Mouse (Mus musculus) myocyte (in vitro differentiated cells): ENCODE measurements at regions not wholly inside any gene's neighbourhood (a gene's known extent, or its start where the extent isn't known, plus 50 kb on each side); places are given as distances from the start of the nearest gene placed in this dataset.

Source experiments
- H3K27me3 ChIP-seq: one replicate; pipeline ENCODE4 v1.6.1; 2011; ENCODE audit not compliant: control insufficient read depth, insufficient read depth, insufficient read length
- H3K36me3 ChIP-seq: one replicate; pipeline ENCODE4 v1.6.1; 2011; ENCODE audit not compliant: control insufficient read depth, insufficient read depth
- H3K4me2 ChIP-seq: one replicate; pipeline ENCODE4 v1.6.1; 2011; ENCODE audit warnings: low read depth, control low read depth
- H3K4me3 ChIP-seq: one replicate; pipeline ENCODE4 v1.5.1; 2011; ENCODE audit warnings: mild to moderate bottlenecking, control low read depth, moderate library complexity
- H3K79me2 ChIP-seq: one replicate; pipeline ENCODE4 v1.6.1; 2011; ENCODE audit not compliant: control insufficient read depth, insufficient read depth
- H3ac ChIP-seq: one replicate; pipeline ENCODE4 v1.6.1; 2011; ENCODE audit not compliant: control insufficient read depth, insufficient read length
- CEBPB ChIP-seq: IDR thresholded peaks from 2 replicates; pipeline ENCODE4 v1.6.1; 2011; ENCODE audit warnings: mild to moderate bottlenecking, moderate library complexity; ENCODE audit not compliant: poor library complexity, insufficient read depth, severe bottlenecking
- E2F4 ChIP-seq: IDR thresholded peaks from one replicate; pipeline ENCODE4 v1.6.1; 2011; ENCODE audit warnings: mild to moderate bottlenecking, control low read depth, moderate library complexity; ENCODE audit not compliant: insufficient read depth
- MAX ChIP-seq: IDR thresholded peaks from one replicate; pipeline ENCODE4 v1.6.1; 2011; ENCODE audit warnings: low read depth, mild to moderate bottlenecking, control low read depth
- MYOD1 ChIP-seq, 3 experiments: IDR thresholded peaks; one replicate each; pipeline ENCODE4 v1.6.1; 2011; ENCODE audit warnings: control low read depth in 2 of 3, low read depth in 2 of 3, mild to moderate bottlenecking in 2 of 3, moderate library complexity in 1 of 3; ENCODE audit not compliant: insufficient read length in 2 of 3, control insufficient read depth in 1 of 3
- MYOG ChIP-seq, 3 experiments: IDR thresholded peaks; one replicate each; pipeline ENCODE4 v1.6.1; 2011; ENCODE audit warnings: control low read depth in 2 of 3, low read depth in 2 of 3, mild to moderate bottlenecking in 2 of 3; ENCODE audit not compliant: insufficient read length in 2 of 3, control insufficient read depth in 1 of 3, insufficient read depth in 1 of 3
- POLR2A ChIP-seq: IDR thresholded peaks from one replicate; pipeline ENCODE4 v1.6.1; 2011; ENCODE audit warnings: low read depth, mild to moderate bottlenecking, control low read depth, moderate library complexity; ENCODE audit not compliant: insufficient read length
- POLR2AphosphoS2 ChIP-seq: IDR thresholded peaks from one replicate; pipeline ENCODE4 v1.6.1; 2011; ENCODE audit warnings: low read depth, control low read depth; ENCODE audit not compliant: insufficient read length
- REST ChIP-seq: IDR thresholded peaks from one replicate; pipeline ENCODE4 v1.6.1; 2011; ENCODE audit warnings: mild to moderate bottlenecking, control low read depth, moderate library complexity; ENCODE audit not compliant: insufficient read depth, insufficient read length
- SRF ChIP-seq: IDR thresholded peaks from one replicate; pipeline ENCODE4 v1.6.1; 2011; ENCODE audit warnings: low read depth; ENCODE audit not compliant: control insufficient read depth, insufficient read length
- TCF12 ChIP-seq: IDR thresholded peaks from one replicate; pipeline ENCODE4 v1.6.1; 2011; ENCODE audit warnings: mild to moderate bottlenecking, control low read depth; ENCODE audit not compliant: poor library complexity, insufficient read depth, severe bottlenecking
- TCF3 ChIP-seq: IDR thresholded peaks from one replicate; pipeline ENCODE4 v1.6.1; 2011; ENCODE audit warnings: low read depth, control low read depth; ENCODE audit not compliant: insufficient read length
- USF1 ChIP-seq: IDR thresholded peaks from one replicate; pipeline ENCODE4 v1.6.1; 2011; ENCODE audit warnings: low read depth, mild to moderate bottlenecking, control low read depth, moderate library complexity

DNA sequence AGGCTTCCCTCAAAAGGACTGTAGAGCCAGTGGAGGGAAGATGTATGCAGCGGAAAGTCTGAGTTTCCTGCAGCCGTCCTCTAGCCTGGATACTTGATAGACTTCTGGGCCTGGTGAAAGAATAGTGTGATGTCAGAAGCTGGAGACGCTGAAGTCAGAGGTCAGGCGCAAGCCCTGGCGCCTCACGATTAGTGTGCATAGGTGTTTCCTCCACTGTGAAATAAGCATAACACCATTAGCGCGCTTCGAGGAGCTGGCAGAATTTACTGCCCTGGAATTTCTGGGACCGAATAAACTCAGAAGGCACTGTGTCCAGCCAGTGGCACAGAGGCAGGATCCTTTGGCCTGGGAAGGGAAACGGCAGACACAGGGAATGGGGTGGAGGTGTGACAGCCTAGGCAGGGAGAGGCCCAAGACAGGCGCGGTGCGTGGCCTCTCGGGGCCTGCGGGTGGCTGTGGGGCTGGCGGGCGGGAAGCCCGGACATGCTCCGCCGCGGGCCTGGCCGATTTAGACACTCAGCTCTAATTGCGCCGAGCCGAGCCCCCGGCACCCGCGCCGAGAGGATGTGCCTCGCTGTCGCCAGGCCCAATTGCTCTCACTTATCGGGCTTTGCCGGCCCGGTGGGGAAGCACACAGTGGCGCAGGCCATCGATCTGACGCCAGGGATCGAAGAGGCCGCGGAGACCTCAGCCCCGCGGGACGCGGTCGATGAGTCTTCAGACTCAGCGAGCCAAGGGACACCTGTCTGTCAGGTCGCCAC, 152.7 kb upstream of the N4bp1 start:
- Histone ChIP-seq H3ac (no peak overlapping the region), H3K4me3 (no peak overlapping the region), H3K79me2 (no peaks in the 10 kb centered on the region), H3K27me3 (peaks cover 14% of the 10 kb centered on the region), H3K36me3 (no peaks in the 10 kb centered on the region), H3K4me2 (no peak overlapping the region)
- TF ChIP-seq E2F4 (no peak), TCF12 (no peak), TCF3 (no peak), CEBPB (no peak), MYOG (IDR thresholded peaks at IDR 0.05; ENCODE audit: control insufficient read depth in 1 of 3, insufficient read depth in 1 of 3, insufficient read length in 2 of 3, low read depth in 2 of 3) (no peak), POLR2A (no peak), SRF (no peak), POLR2AphosphoS2 (no peak), USF1 (no peak), MYOD1 (IDR thresholded peaks at IDR 0.05; ENCODE audit: control insufficient read depth in 1 of 3, insufficient read length in 2 of 3, low read depth in 2 of 3) (no peak), MAX (no peak), REST (no peak)

DNA sequence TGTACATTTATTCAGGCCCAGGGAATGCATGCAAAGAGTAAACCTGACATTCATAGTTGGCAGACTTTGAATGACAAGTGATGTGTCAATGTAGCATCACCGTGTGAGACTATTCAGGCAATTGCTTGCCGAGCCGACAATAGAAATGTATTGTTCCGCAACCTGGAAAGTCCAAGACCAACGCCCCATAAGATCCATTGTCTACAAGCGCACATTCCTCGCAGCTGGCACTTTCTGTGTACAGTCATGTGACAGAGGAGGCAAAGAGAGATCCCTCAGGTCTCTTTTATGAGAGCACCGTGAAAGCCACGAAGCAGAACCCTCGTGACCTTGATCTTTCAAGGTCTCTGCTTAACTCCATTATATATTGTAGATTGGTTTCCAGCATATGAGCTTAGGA, 150.9 kb upstream of the N4bp1 start:
- H3K79me2 ChIP-seq = no peaks in the 10 kb centered on the region
- H3ac ChIP-seq = no peak overlapping the region
- H3K4me3 ChIP-seq = no peak overlapping the region
- H3K36me3 ChIP-seq = no peaks in the 10 kb centered on the region
- H3K27me3 ChIP-seq = peaks cover 14% of the 10 kb centered on the region
- TF ChIP-seq REST (no peak), TCF12 (no peak), MYOD1 (IDR thresholded peaks at IDR 0.05; ENCODE audit: control insufficient read depth in 1 of 3, insufficient read length in 2 of 3, low read depth in 2 of 3) (no peak), POLR2AphosphoS2 (no peak), E2F4 (no peak), CEBPB (no peak), TCF3 (no peak)
- H3K4me2 ChIP-seq = no peak overlapping the region

DNA sequence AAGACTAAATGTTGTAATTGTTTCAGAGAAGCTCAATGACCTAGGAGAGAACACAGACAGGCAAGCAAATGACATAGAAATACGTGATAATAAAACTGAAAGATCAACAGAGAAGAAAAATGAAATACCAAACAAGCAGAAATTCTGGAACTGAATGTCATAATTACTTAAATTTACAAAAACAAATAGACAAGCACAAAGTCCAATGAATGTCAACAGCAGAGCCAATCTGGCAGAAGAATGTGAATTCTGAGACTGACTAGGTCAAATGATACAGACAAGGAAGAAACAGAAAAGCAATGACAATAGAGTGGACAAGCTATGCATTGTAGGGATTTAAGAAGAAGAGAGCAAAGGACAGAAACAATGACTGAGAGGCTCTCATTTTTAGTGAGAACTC, 143.1 kb upstream of the N4bp1 start:
- Histone ChIP-seq H3K27me3 (no peaks in the 10 kb centered on the region), H3ac (no peak overlapping the region), H3K4me2 (no peak overlapping the region), H3K4me3 (no peak overlapping the region), H3K79me2 (no peaks in the 10 kb centered on the region), H3K36me3 (no peaks in the 10 kb centered on the region)
- no peak for TF ChIP-seq E2F4
- TF ChIP-seq USF1 = no peak
- TF ChIP-seq REST = no peak
- no peak for TF ChIP-seq POLR2AphosphoS2
- no peak for TF ChIP-seq CEBPB
- TF ChIP-seq POLR2A = no peak
- TF ChIP-seq MYOD1 (IDR thresholded peaks at IDR 0.05; ENCODE audit: control insufficient read depth in 1 of 3, insufficient read length in 2 of 3, low read depth in 2 of 3) = no peak
- TF ChIP-seq MAX = no peak
- no peak for TF ChIP-seq SRF
- no peak for TF ChIP-seq TCF3
- TF ChIP-seq MYOG (IDR thresholded peaks at IDR 0.05; ENCODE audit: control insufficient read depth in 1 of 3, insufficient read depth in 1 of 3, insufficient read length in 2 of 3, low read depth in 2 of 3) = no peak
- no peak for TF ChIP-seq TCF12

DNA sequence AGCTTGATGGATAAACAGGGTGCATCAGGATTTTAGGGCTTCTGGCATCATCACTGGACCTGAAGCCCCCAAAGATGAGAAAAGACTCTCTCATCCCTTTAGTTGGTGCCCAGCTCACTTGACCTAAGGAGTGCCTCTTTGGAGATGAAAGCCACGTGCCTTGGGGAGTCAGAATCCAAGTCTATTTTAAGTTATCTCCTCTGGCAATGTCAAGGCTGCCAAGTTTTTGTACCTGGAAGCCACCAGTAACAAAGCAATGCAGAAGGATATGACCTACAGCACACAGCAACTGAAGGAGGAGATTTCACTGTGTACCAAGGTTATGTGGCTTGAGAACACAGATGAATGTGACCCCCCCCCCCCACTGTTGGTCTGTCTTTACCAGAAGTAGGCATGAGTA, 140.9 kb upstream of the N4bp1 start:
- Histone ChIP-seq H3K79me2 (no peaks in the 10 kb centered on the region), H3K4me2 (no peak overlapping the region), H3K4me3 (no peak overlapping the region), H3ac (no peak overlapping the region), H3K36me3 (no peaks in the 10 kb centered on the region), H3K27me3 (no peaks in the 10 kb centered on the region)
- TF ChIP-seq POLR2AphosphoS2 = no peak
- TF ChIP-seq TCF3 = no peak

DNA sequence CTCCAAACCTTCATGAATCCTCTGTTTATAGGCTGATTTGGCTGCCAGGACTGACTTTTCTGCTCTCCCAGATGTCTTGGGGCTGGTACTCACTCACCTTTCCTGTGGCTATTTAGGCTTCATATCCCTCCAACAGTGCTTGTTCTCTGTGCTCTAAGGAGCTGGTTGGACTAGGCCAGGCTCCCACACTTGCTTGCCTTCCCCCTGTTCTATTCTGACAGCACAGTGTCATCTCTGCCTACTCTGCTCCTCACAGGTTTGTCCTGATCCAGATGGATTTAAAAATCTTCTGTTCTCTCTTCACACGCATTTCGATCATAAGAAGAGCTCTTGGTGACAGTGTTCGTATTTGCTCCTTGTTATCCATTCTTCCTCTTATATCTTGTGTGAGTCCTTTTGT, 134.7 kb upstream of the N4bp1 start:
- Histone ChIP-seq H3K27me3 (no peaks in the 10 kb centered on the region), H3K4me3 (no peak overlapping the region), H3K79me2 (no peaks in the 10 kb centered on the region), H3ac (no peak overlapping the region), H3K36me3 (no peaks in the 10 kb centered on the region), H3K4me2 (no peak overlapping the region)
- TF ChIP-seq SRF = no peak
- no peak for TF ChIP-seq POLR2A
- TF ChIP-seq MAX = no peak
- TF ChIP-seq TCF12 = no peak
- TF ChIP-seq MYOD1 (IDR thresholded peaks at IDR 0.05; ENCODE audit: control insufficient read depth in 1 of 3, insufficient read length in 2 of 3, low read depth in 2 of 3) = no peak
